Mouse (Mus musculus) NIH3T3 (cell line): ENCODE data around the gene Nfkbid.

Experiments used
- DNase-seq: peaks from one replicate; pipeline ENCODE4 v3.0.0-alpha.2; 2012; ENCODE audit warnings: low read depth

The Nfkbid gene

GRCm38 (mm10) chr7:30421175-30421889, at the start of gene Nfkbid:
Gene Nfkbid, plus strand, starts transcription at chr7:30421732.
- DNase-seq = no peak

GRCm38 (mm10) chr7:30373501-30373962, 48.0 kb upstream of the Nfkbid start:
- DNase-seq = peak; percentile 99

GRCm38 (mm10) chr7:30380061-30380460, 41.5 kb upstream of the Nfkbid start:
- no peak for DNase-seq

DNA sequence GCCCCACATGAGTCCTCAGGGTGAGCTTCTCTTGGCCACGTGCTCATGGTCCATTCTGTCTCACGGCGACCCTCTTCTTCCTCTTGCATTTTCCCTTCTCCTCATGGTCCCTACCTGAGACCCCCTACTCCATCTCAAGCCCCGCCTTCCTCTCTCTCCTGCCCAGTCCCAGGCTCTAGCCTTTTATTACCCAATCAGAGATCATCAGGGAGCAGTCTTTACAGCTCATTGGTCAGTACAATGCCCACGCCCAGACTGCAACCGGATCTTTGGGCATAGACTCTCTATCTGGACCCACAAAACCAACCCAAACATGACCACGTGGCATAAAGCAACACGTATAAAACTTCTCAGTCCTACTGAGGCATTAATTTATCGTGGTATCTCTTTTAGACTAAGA, 37.4 kb upstream of the Nfkbid start:
- DNase-seq = no peak

- DNase-seq = no peak
Measured at GRCm38 (mm10) chr7:30392746-30393520, 28.6 kb upstream of the Nfkbid start.

DNA sequence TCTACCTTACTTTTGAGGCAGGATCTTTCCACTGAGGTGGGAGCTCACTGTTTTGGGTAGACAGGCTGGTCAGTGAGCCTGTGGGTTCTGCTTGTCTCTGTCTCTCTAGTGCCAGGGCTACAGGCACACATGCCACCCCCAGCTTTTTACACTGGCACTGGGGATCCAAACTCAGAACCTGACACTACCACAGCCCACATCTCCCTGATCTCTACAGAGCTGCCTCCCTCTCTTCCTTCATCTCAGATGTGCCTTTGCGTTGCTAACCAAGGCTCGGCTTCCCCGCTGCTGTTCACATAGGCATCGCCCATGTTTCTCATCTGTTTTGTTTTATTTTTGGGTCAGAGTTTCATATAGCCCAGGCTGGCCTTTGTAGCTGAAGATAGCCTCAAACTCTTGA, 27.9 kb upstream of the Nfkbid start:
- DNase-seq = no peak

DNA sequence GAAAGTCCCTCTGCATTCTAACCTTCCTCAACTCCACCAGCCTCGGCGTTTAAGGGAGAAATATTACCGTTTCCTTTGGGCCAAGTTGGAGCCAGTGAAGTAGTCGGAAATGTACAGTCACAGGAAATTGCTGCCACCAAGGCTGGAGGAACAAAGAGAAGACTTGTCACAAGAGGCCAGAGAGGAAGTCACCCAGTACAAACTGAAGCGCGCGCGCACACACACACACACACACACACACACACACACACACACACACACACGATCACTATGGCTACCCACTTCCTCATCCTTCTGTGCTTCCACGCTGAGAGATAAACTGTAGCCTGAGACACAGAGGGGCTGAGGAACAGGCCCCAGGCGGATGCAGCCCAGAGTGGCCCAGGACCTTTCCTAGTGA, 27.2 kb upstream of the Nfkbid start:
- no peak for DNase-seq

- peak; percentile 41 for DNase-seq
Measured at GRCm38 (mm10) chr7:30394871-30395270, 26.7 kb upstream of the Nfkbid start.

- peak; percentile 22 for DNase-seq
Measured at GRCm38 (mm10) chr7:30399671-30400070, 21.9 kb upstream of the Nfkbid start.

DNA sequence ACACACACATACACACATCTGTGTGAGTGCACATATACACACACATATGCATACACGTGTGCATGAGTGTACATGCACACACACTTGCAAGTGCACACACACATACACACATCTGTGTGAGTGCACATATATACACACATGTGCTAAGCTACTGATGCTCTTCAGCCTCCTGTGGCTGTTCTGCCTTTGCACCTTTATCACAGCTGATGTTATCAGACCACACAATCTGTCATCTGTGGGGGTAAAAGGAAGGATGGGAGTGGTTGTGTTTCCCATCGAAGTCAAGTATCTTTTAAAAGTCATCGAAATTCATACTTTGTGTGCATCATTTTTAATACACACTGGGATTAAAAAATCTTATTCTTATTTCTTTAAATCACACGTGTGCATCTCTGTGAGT, 19.2 kb upstream of the Nfkbid start:
- DNase-seq = no peak

- DNase-seq = peak; percentile 18
Measured at GRCm38 (mm10) chr7:30408639-30409038, 12.9 kb upstream of the Nfkbid start.

GRCm38 (mm10) chr7:30409789-30410188, 11.7 kb upstream of the Nfkbid start:
- no peak for DNase-seq

GRCm38 (mm10) chr7:30411023-30411422, 10.5 kb upstream of the Nfkbid start:
- DNase-seq = no peak

GRCm38 (mm10) chr7:30412735-30413147, 8.8 kb upstream of the Nfkbid start:
- DNase-seq = no peak

DNA sequence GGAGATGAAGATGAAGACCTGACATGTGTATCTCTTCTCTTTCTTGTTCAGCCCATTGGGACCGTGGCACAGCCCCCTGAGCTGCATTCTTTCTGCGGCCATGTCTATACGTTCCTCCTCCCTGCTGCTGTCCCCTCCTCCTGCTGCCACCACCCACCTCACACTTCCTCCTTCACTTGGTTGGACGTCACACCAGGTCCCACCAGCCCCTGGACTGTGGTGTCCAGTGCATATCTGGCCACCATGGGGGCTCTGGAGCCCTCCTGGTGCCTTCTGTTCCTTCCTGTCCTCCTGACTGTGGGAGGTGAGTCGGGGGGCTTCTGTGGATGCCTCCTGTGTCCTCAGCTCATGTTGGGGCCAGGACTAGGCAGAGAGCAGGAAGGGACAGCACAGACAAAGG, 7.9 kb upstream of the Nfkbid start, which contains the start of gene Tyrobp:
Gene Tyrobp (plus strand): TSS at position 165 of the 400 bp plus-strand sequence.
- DNase-seq = no peak

GRCm38 (mm10) chr7:30417856-30418255, 3.7 kb upstream of the Nfkbid start:
- DNase-seq = no peak

DNA sequence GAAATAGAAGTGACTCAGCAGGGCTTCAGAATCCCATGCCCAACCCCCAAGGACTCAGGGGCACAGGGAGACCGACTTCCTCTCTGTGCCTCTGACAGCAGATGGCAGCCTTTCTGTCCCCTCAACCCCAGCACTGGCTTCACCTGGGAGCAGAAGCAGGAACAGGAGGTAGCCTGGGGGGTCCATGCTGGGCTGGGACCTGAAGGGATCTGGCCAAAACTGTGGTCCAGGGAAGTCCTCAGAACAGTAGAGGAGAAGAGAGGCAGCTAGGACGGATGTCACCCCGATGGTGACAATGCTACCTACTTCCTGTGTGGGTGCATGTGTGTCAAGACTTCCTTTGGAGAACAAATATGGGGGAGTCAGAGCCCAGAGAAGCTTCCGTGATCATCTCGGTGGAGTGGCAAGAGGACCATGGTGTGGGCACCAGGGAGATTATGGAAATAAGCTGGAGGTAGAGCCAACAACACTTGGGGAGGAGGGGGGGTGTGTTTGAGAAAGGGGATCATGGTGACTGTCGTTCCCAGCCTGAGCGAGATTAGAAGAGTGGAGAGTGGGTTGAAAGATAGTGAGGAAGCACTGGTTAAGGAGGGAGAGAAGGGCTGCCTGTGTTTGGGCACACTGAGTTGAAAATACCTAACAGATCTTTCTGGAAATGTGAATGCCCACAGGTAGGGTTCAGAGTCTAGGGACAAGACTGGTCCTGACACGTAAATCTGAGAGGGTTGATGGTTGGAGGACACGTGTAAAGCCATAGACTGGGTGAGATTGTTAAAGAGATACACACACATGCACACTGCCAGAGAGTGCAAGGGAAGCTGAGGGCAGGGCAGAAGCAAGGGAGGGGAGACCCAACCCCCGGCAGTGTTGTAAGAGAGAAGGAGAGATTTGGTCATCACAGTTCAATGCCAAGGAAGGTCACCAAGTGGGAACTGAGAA, 1.7 kb upstream of the Nfkbid start, which contains the start of gene Hcst:
Gene Hcst (minus strand): TSS at position 294 of the 939 bp plus-strand sequence.
- no peak for DNase-seq

DNA sequence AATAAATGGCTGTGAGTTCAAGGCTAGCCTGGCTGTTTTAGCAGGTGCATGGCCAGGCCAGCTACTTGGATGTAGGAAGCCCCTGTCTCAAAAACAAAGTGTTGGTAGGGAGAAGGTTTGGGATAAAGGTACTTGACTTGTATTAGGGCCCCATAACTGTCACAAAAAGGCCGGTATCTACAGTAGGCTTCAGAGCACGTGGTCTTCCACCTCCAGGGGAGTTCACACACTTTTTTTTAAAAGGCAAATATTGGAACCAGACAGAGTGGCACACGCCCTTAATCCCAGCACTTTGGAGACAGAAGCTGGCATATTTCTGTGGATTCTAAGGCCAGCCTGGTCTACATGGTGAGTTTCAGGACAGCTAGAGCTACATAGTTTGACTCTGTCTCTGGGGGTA, 859 bp upstream of the Nfkbid start:
- no peak for DNase-seq

GRCm38 (mm10) chr7:30421890-30422435, 431 bp downstream of the Nfkbid start:
- peak; percentile 71 for DNase-seq

DNA sequence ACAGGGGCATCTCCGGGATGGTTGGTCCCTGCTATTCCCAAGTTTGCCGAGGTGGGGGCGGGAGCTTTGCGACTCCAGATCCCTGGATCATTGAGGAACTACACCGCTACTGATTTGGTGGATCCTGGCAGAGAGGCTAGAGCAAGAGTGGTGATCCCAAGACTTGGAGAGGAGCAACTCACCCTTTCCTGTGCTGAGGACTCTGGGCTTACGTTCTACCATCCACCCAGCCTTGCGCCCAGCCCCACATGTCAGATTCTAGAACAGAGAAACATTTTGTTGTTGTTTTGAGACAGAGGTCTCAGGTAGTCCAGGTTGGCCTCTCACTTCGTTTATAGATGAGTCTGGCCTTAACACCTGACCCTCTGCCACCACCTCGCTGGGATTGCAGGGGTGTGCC, 1.0 kb downstream of the Nfkbid start:
- DNase-seq = no peak

DNA sequence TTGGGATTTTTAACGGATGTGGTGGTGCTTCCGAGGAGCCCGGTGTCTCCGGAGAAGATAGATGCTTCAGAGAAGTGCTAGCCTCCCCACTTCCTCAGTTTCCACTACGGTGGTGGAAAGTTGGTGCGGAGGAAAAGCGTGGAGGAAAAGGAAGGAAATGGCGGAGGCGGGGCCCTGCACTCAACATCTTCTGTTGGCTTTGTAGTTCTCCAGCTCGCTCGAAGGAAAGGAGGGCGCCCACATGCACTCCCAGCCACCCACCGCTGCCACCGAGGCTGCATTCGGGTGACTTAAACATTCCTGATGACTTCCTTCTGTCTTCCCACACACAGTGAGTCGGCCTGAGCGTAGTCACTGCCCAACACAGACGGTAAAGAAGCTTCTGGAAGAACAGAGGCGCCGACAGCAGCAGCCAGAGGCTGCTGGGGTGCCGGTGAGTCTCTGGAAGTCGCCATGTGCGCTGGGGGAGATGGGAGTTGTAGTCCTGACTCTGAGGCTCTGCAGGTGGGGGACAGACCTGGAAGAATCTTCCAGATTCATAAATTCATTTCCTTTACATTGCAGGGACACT, 1.6 kb downstream of the Nfkbid start:
- no peak for DNase-seq
